Mouse (Mus musculus) ES-Bruce4 (cell line): Measurements from ENCODE around the gene Madcam1.

Experiments used
- CTCF ChIP-seq: IDR thresholded peaks from one replicate; pipeline ENCODE4 v1.8.1; 2011; ENCODE audit warnings: low read depth, low read length
- EP300 ChIP-seq: IDR thresholded peaks from 2 replicates; pipeline ENCODE4 v1.6.1; 2011; ENCODE audit warnings: low read depth, low read length; ENCODE audit not compliant: insufficient read depth

DNA sequence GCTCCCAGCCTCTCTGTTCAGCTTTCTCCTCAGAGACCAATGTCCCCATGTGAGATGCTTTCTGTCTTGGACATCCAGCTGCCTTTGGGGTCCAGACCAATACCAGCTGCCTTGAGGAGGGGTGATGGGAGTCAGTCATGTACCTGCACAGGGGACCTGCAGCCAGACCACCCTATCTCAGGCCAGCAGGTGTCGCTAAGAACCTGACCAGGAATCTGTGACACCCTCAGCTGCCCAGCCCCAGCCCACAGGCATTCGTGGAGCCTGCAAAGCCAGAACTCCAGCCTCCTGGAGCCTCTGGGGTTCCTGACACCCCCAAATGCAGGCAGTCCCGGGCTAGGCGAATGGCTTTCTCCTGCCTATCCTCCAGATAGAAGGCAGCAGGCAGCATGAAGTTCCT lies 5.5 kb upstream of the Madcam1 start:
- TF ChIP-seq EP300 (no peak), CTCF (peak; percentile 90)
